8 mouse cellular contexts compared by ENCODE assay signal in genomic region chr9:77911508-77912229, GRCm38 (mm10). TPM values are rescaled to one million over a fixed set of nuclear protein-coding genes. Genes with fewer than 3 reads are reported as not detected.
DNase-seq lines count a peak whose midpoint lies in the region; ATAC-seq lines count a peak whose summit lies in the region.

No protein-coding gene starts in this region.

- no peaks in the 10 kb centered on the region for H3K9me3 ChIP-seq in lung, embryonic 16.5 days (ENCODE audit: control insufficient read depth, low read length)
- no peaks in the 10 kb centered on the region for H3K9me3 ChIP-seq in midbrain, embryonic 15.5 days

- DNase-seq in lung, postnatal 14 days = no peak
- no peak for DNase-seq in spleen, adult 12 weeks (ENCODE audit: low spot score)
- DNase-seq in gastrocnemius, postnatal 36 days = no peak
- no peak for DNase-seq in urinary bladder, postnatal 25 days (ENCODE audit: low spot score)

- no peaks in the 10 kb centered on the region for H3K27me3 ChIP-seq in lung, embryonic 16.5 days (ENCODE audit: control insufficient read depth, insufficient read depth, low read depth, low read length)
- H3K27me3 ChIP-seq in midbrain, embryonic 15.5 days (replicated peaks) = no peaks in the 10 kb centered on the region

- peak overlapping the region; percentile 83 for H3K9ac ChIP-seq in lung, embryonic 16.5 days (ENCODE audit: low read length)
- H3K9ac ChIP-seq in midbrain, embryonic 15.5 days = peak overlapping the region; percentile 71; the same call in 1 of the 2 replicates

- peak overlapping the region; percentile 70 for H3K4me2 ChIP-seq in lung, embryonic 16.5 days (ENCODE audit: low read depth, low read length)
- peak overlapping the region; percentile 49 for H3K4me2 ChIP-seq in midbrain, embryonic 15.5 days

- peak overlapping the region; percentile 98 for H3K27ac ChIP-seq in lung, embryonic 16.5 days (ENCODE audit: low read length)
- no peak overlapping the region for H3K27ac ChIP-seq in midbrain, embryonic 15.5 days

- 25% methylated on average over 7 of the region's 7 CpGs for WGBS in lung, embryonic 16.5 days
- 52% methylated on average over 7 of the region's 7 CpGs for WGBS in midbrain, embryonic 15.5 days

- intact Hi-C loops in gastrocnemius, postnatal 36 days (cut with DNase I) = loop anchor here (2.0 kb wide), 1 partner anchor 95 kb away; no protein-coding TSS in a partner anchor

- ATAC-seq in lung, embryonic 16.5 days (ENCODE audit: low read depth) = no peak
- ATAC-seq in common myeloid progenitor, adult 5-6 weeks (replicated peaks; ENCODE audit: low read depth, poor library complexity, severe bottlenecking) = peak; percentile 27; the same call in 1 of the 2 replicates
- peak; percentile 57 for ATAC-seq in inflammation-experienced regulatory T-cells, adult 6 months
- no peak for ATAC-seq in midbrain, embryonic 15.5 days (replicated peaks)

- H3K4me3 ChIP-seq in lung, embryonic 16.5 days (ENCODE audit: low read length) = peak overlapping the region; percentile 74
- H3K4me3 ChIP-seq in midbrain, embryonic 15.5 days = peak overlapping the region; percentile 49

- peaks cover 12% of the 10 kb centered on the region for H3K4me1 ChIP-seq in lung, embryonic 16.5 days (replicated peaks; ENCODE audit: control insufficient read depth, insufficient read depth, low read length)
- H3K4me1 ChIP-seq in midbrain, embryonic 15.5 days = peaks cover 12% of the 10 kb centered on the region

- no peaks in the 10 kb centered on the region for H3K36me3 ChIP-seq in lung, embryonic 16.5 days (ENCODE audit: control insufficient read depth, insufficient read depth, low read length)
- H3K36me3 ChIP-seq in midbrain, embryonic 15.5 days (replicated peaks) = no peaks in the 10 kb centered on the region

RNA-seq across cellular contexts. Expression of gene Elovl5, which starts 5.5 kb away (rescaled TPM):
- 94.6 and 96.3 TPM in 2 replicates for polyA plus RNA-seq in lung, embryonic 16.5 days (2015; fragmentation: Nextera tagmentation; extraction: Ambion mirVana)
- 61.5 and 75.8 TPM in 2 replicates for total RNA-seq in common myeloid progenitor, adult 5-6 weeks (2017)
- polyA plus RNA-seq in inflammation-experienced regulatory T-cells, adult 6 months (2017; shearing (Covaris generic)) = 100 to 1,000 TPM in 2 of 3 experiments, 10 to 100 TPM in 1; 97.0 to 142 (median 135) TPM
- polyA plus RNA-seq in midbrain, embryonic 15.5 days (2015; fragmentation: Nextera tagmentation; extraction: Ambion mirVana) = 58.7 and 62.0 TPM in 2 replicates
- total RNA-seq in gastrocnemius, postnatal 36 days (2021) = 10 to 100 TPM in 1 of 2 experiments, 1 to 10 TPM in 1; 9.6 to 11.4 TPM

Comparison
In these comparisons a context has a peak if more than half of its experiments do, and no peak if none do; other contexts are left out.
1. ATAC-seq: peak in common myeloid progenitor, adult 5-6 weeks (single experiment) and inflammation-experienced regulatory T-cells, adult 6 months (single experiment); none in lung, embryonic 16.5 days (single experiment) and midbrain, embryonic 15.5 days (single experiment).